Mouse (Mus musculus) stomach, embryonic 15.5 days (tissue): ENCODE results near the gene Usp31. TPM values are rescaled to one million over a fixed set of nuclear protein-coding genes. Genes with fewer than 3 reads are reported as not detected.

ENCODE experiments used
- polyA plus RNA-seq: library from polyadenylated mRNA; unstranded; fragments of >200 nt; fragmentation: Nextera tagmentation; extraction: Ambion mirVana; gene quantifications from 2 replicates; pipeline ENCODE4 v1.2.1, GENCODE M21; 2015

Usp31 gene
- polyA plus RNA-seq, 1 experiment from 2014 or later, result 2.0 TPM

Other genes starting within 250 kb of the Usp31 start
- 1.4 TPM in 2 replicates for gene Scnn1g, start 27.2 kb upstream of the Usp31 start, polyA plus RNA-seq
- gene Scnn1b, start 157.8 kb upstream of the Usp31 start, polyA plus RNA-seq, result 0.41 and 0.55 TPM in 2 replicates